8 mouse cellular contexts compared by ENCODE assay signal in genomic region chr3:148989818-148990530, GRCm38 (mm10). TPM values are rescaled to one million over a fixed set of nuclear protein-coding genes. Genes with fewer than 3 reads are reported as not detected.
DNase-seq lines count a peak whose midpoint lies in the region; ATAC-seq lines count a peak whose summit lies in the region.

No protein-coding gene starts in this region.

- peak; percentile 13; the same call in 1 of the 2 replicates for ATAC-seq in cerebellum, adult (ENCODE audit: insufficient number of reproducible peaks, low FRiP score, low TSS enrichment)
- peak; percentile 57 for ATAC-seq in hindbrain, embryonic 16.5 days
- ATAC-seq in midbrain, embryonic 14.5 days (ENCODE audit: low FRiP score, low TSS enrichment), result peak; percentile 71
- ATAC-seq in stomach, embryonic 16.5 days (ENCODE audit: insufficient read depth, low FRiP score), result peak; percentile 72

- H3K4me3 ChIP-seq in hindbrain, embryonic 16.5 days (ENCODE audit: low read length), result peak overlapping the region; percentile 83
- peak overlapping the region; percentile 97 for H3K4me3 ChIP-seq in limb, embryonic 10.5 days
- H3K4me3 ChIP-seq in midbrain, embryonic 14.5 days (replicated peaks; ENCODE audit: low read depth, low read length), result peak overlapping the region; percentile 98
- peak overlapping the region; percentile 80 for H3K4me3 ChIP-seq in stomach, embryonic 16.5 days (replicated peaks; ENCODE audit: low read length)

- H3K4me1 ChIP-seq in hindbrain, embryonic 16.5 days (ENCODE audit: control insufficient read depth, insufficient read depth, low read depth, low read length), result no peaks in the 10 kb centered on the region; the same call in none of the 2 replicates
- H3K4me1 ChIP-seq in limb, embryonic 10.5 days, result peaks cover 49% of the 10 kb centered on the region
- H3K4me1 ChIP-seq in midbrain, embryonic 14.5 days (ENCODE audit: control insufficient read depth, insufficient read depth, low read length), result peaks cover 13% of the 10 kb centered on the region; the same call in 1 of the 2 replicates
- H3K4me1 ChIP-seq in stomach, embryonic 16.5 days (ENCODE audit: control insufficient read depth, insufficient read depth, low read length), result peaks cover 4% of the 10 kb centered on the region

- WGBS in hindbrain, embryonic 16.5 days, result under 1% methylated on average over 35 of the region's 68 CpGs
- WGBS in limb, embryonic 10.5 days, result under 1% methylated on average over 67 of the region's 68 CpGs
- WGBS in midbrain, embryonic 14.5 days, result under 1% methylated on average over 65 of the region's 68 CpGs
- under 1% methylated on average over 60 of the region's 68 CpGs for WGBS in stomach, embryonic 16.5 days

- intact Hi-C loops in gastrocnemius, postnatal 14 days (cut with DNase I; ENCODE audit: low total_unique reads), result no loop called here

- peak overlapping the region; percentile 95 for H3K27ac ChIP-seq in hindbrain, embryonic 16.5 days (ENCODE audit: low read depth, low read length)
- peak overlapping the region; percentile 99 for H3K27ac ChIP-seq in limb, embryonic 10.5 days
- peak overlapping the region; percentile 99 for H3K27ac ChIP-seq in midbrain, embryonic 14.5 days (replicated peaks; ENCODE audit: low read depth, low read length)
- H3K27ac ChIP-seq in stomach, embryonic 16.5 days (ENCODE audit: low read length), result peak overlapping the region; percentile 100

- peak overlapping the region; percentile 95 for H3K9ac ChIP-seq in hindbrain, embryonic 16.5 days (ENCODE audit: low read depth, low read length)
- peak overlapping the region; percentile 98 for H3K9ac ChIP-seq in midbrain, embryonic 14.5 days (replicated peaks; ENCODE audit: low read length)
- peak overlapping the region; percentile 93 for H3K9ac ChIP-seq in stomach, embryonic 16.5 days (ENCODE audit: low read length)

- no peaks in the 10 kb centered on the region for H3K9me3 ChIP-seq in hindbrain, embryonic 16.5 days (ENCODE audit: control insufficient read depth, low read length)
- H3K9me3 ChIP-seq in limb, embryonic 10.5 days (replicated peaks), result no peaks in the 10 kb centered on the region
- H3K9me3 ChIP-seq in midbrain, embryonic 14.5 days (ENCODE audit: control insufficient read depth, low read length), result no peaks in the 10 kb centered on the region
- no peaks in the 10 kb centered on the region for H3K9me3 ChIP-seq in stomach, embryonic 16.5 days (replicated peaks; ENCODE audit: control insufficient read depth, low read length)

- no peaks in the 10 kb centered on the region for H3K27me3 ChIP-seq in hindbrain, embryonic 16.5 days (replicated peaks; ENCODE audit: control insufficient read depth, insufficient read depth, low read length)
- H3K27me3 ChIP-seq in limb, embryonic 10.5 days (ENCODE audit: low read depth, poor library complexity, severe bottlenecking), result no peaks in the 10 kb centered on the region
- no peaks in the 10 kb centered on the region; the same call in 1 of the 2 replicates for H3K27me3 ChIP-seq in midbrain, embryonic 14.5 days (ENCODE audit: control insufficient read depth, insufficient read depth, low read length)
- no peaks in the 10 kb centered on the region for H3K27me3 ChIP-seq in stomach, embryonic 16.5 days (ENCODE audit: control insufficient read depth, insufficient read depth, low read length)

- DNase-seq in cerebellum, adult 11 months, result no peak
- peak; percentile 32 to 51 for DNase-seq in cerebellum, postnatal 4 days (ENCODE audit: low spot score in 2 of 2)
- DNase-seq in gastrocnemius, postnatal 14 days, result peak; percentile 59
- peak; percentile 88 for DNase-seq in limb, embryonic 10.5 days (ENCODE audit: low spot score)
- DNase-seq in midbrain, embryonic 14.5 days, result peak; percentile 84

- H3K4me2 ChIP-seq in hindbrain, embryonic 16.5 days (ENCODE audit: low read length), result peak overlapping the region; percentile 88
- H3K4me2 ChIP-seq in midbrain, embryonic 14.5 days (ENCODE audit: low read length), result peak overlapping the region; percentile 78
- peak overlapping the region; percentile 73 for H3K4me2 ChIP-seq in stomach, embryonic 16.5 days (ENCODE audit: low read depth, low read length)

- H3K36me3 ChIP-seq in hindbrain, embryonic 16.5 days (ENCODE audit: control insufficient read depth, insufficient read depth, low read length), result no peaks in the 10 kb centered on the region
- H3K36me3 ChIP-seq in limb, embryonic 10.5 days, result no peaks in the 10 kb centered on the region
- no peaks in the 10 kb centered on the region for H3K36me3 ChIP-seq in midbrain, embryonic 14.5 days (ENCODE audit: control insufficient read depth, insufficient read depth, low read length)
- H3K36me3 ChIP-seq in stomach, embryonic 16.5 days (ENCODE audit: control insufficient read depth, insufficient read depth, low read length), result no peaks in the 10 kb centered on the region

RNA-seq across cellular contexts. Expression of gene Adgrl2, which starts 0.4 kb away (rescaled TPM):
- total RNA-seq in gastrocnemius, postnatal 14 days (2021), result 10 to 100 TPM; 26.4 to 30.5 TPM
- polyA plus RNA-seq in hindbrain, embryonic 16.5 days (2015; fragmentation: Nextera tagmentation; extraction: Ambion mirVana), result 114 and 121 TPM in 2 replicates
- polyA plus RNA-seq in limb, embryonic 10.5 days (2016; fragmentation: Nextera tagmentation; extraction: Ambion mirVana), result 79.2 and 81.2 TPM in 2 replicates
- polyA plus RNA-seq in midbrain, embryonic 14.5 days (2014; fragmentation: Nextera tagmentation; extraction: Ambion mirVana), result 142 and 160 TPM in 2 replicates
- 36.7 and 39.6 TPM in 2 replicates for polyA plus RNA-seq in stomach, embryonic 16.5 days (2015; fragmentation: Nextera tagmentation; extraction: Ambion mirVana)

Comparison
In these comparisons a context has a peak if more than half of its experiments do, and no peak if none do; other contexts are left out.
1. ATAC-seq: peak in every context shown above with its lines; median percentile 72 in stomach, embryonic 16.5 days; 71 in midbrain, embryonic 14.5 days; 57 in hindbrain, embryonic 16.5 days; 13 in cerebellum, adult.